Mouse (Mus musculus): Measurements from ENCODE around the gene Miox. TPM values are rescaled to one million over a fixed set of nuclear protein-coding genes. Genes with fewer than 3 reads are reported as not detected.

Miox gene
- 0.24 and 1.2 TPM in 2 replicates for polyA plus RNA-seq (2012; rRNA removed)

DNA sequence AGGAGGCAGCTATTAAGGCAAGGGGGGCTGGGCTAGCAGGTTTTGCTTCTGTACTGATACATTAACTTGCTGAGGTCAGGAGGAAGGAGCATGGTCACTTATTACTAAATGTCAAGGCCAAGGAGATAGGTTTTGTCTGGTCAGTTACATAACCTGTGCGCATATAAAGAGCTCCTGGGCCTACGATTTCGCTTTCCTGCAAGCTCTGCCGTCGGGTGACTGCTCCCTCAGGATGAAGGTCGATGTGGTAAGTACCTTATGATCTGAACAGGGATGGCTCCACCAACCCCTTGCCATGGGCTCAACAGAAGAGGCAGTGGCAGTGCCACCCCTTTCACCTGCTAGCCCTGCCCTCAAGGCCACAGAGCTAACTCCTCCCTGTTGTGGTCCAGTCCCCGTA lies at the start of gene Miox:
Miox (plus strand) TSS at position 128 of the 400 bp plus-strand sequence.
- WGBS, result 88% methylated on average over 7 of the region's 7 CpGs
- no peak for TF ChIP-seq CTCF (IDR thresholded peaks at IDR 0.05; ENCODE audit: insufficient read depth, low read length)
- no peak for TF ChIP-seq POLR2A (IDR thresholded peaks at IDR 0.05; ENCODE audit: borderline replicate concordance, extremely low read depth, low read depth, low read length)
- no peaks in the 10 kb centered on the region for H3K4me1 ChIP-seq (ENCODE audit: control insufficient read depth, insufficient read depth, low read length)
- DNase-seq, result no peak
- H3K4me3 ChIP-seq (replicated peaks; ENCODE audit: extremely low read depth, low read depth, low read length), result no peak within 1 kb of the TSS

DNA sequence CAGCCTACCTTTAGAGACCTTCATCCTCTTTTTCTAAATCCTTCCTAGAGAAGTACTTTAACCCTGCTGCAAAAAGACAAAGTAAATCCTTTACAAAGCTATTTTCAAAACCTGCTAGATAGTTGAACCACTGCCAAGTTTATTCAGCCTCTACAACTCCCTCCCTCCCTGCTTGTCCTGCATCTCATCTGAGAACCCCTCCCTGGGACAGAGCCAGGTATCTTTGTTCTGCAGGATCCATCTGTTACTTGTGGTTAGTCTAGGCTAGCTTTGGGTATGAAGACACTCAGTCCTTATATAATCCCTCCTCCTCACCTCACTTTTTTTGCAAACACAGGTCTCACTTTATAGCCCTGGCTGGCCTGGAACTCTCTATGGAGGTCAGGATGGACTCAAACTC lies 49.2 kb upstream of the Miox start:
- TF ChIP-seq CTCF (IDR thresholded peaks at IDR 0.05; ENCODE audit: insufficient read depth, low read length) (no peak), POLR2A (IDR thresholded peaks at IDR 0.05; ENCODE audit: borderline replicate concordance, extremely low read depth, low read depth, low read length) (no peak)
- Histone ChIP-seq H3K4me3 (replicated peaks; ENCODE audit: extremely low read depth, low read depth, low read length) (no peak overlapping the region), H3K4me1 (ENCODE audit: control insufficient read depth, insufficient read depth, low read length) (no peaks in the 10 kb centered on the region)
- no peak for DNase-seq

DNA sequence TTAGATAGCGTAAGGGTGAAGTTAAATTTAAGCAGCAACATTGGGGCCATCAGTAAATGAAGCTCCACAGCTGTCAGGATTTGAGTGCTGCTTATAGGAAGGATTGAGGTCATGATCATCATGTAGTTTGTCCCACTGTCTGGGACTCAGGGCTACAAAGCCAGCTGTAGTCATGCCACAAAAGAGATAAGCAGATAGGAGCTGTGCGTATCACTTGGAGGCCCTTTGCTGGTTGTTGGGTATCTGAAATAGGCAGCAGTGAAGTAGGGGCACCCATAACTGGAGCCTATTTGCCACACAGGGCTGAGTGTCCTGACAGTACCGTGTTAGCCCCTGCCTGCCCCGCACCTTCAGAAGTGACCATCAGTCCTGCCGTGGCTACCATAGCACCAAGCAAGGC lies 48.7 kb upstream of the Miox start:
- no peak for DNase-seq
- no peaks in the 10 kb centered on the region for H3K4me1 ChIP-seq (ENCODE audit: control insufficient read depth, insufficient read depth, low read length)
- TF ChIP-seq POLR2A (IDR thresholded peaks at IDR 0.05; ENCODE audit: borderline replicate concordance, extremely low read depth, low read depth, low read length), result no peak
- H3K4me3 ChIP-seq (replicated peaks; ENCODE audit: extremely low read depth, low read depth, low read length), result no peak overlapping the region
- 92% methylated on average over 5 of the region's 5 CpGs for WGBS

DNA sequence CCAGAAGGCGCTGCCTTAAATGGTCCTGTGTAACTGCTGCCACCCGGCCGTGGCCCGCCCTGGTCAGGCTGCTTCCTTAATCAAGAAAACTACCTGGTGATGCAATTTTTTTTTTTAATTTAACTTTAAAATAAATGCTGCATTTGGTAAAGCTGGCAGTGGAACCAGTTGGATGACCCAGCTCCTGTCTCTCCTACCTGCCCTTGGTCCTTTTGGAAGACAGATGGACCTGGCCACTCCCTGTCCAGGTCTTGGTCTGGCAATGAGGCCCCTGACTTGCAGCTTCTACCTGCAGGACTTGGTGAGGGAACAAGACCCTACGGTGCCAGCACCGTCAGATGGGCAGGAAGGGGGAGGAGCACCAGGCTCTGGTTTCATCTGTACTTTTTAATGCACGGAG lies 48.1 kb upstream of the Miox start:
- 75% methylated on average over 7 of the region's 7 CpGs for WGBS
- DNase-seq, result no peak

DNA sequence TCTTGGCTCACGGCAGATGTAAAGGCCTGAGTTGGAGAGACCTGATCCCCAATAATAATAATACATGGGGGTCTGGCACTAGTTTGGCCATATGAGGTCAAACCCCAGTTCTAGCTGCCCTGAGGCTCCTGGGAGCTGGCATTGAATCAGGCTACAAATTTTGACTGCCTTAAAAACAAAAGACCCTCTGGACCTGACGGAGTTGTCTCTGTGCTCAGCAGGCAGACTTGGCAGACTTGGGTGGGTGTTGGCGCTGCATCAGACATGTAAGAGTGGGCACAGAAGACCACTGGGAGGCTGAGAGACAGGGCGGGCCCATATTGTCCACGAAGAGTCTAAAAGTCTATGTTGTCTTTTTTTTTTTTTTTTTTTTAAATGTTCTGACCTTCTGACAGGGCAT lies 47.6 kb upstream of the Miox start:
- no peak overlapping the region for H3K4me3 ChIP-seq (replicated peaks; ENCODE audit: extremely low read depth, low read depth, low read length)
- WGBS, result 85% methylated on average over 5 of the region's 5 CpGs
- TF ChIP-seq CTCF (IDR thresholded peaks at IDR 0.05; ENCODE audit: insufficient read depth, low read length), result no peak
- no peak for TF ChIP-seq POLR2A (IDR thresholded peaks at IDR 0.05; ENCODE audit: borderline replicate concordance, extremely low read depth, low read depth, low read length)
- no peak for DNase-seq
- no peaks in the 10 kb centered on the region for H3K4me1 ChIP-seq (ENCODE audit: control insufficient read depth, insufficient read depth, low read length)

More for the DNA sequence above, 48.1 kb upstream of the Miox start:
- Histone ChIP-seq H3K4me1 (ENCODE audit: control insufficient read depth, insufficient read depth, low read length) (no peaks in the 10 kb centered on the region), H3K4me3 (replicated peaks; ENCODE audit: extremely low read depth, low read depth, low read length) (no peak overlapping the region)
- TF ChIP-seq POLR2A (IDR thresholded peaks at IDR 0.05; ENCODE audit: borderline replicate concordance, extremely low read depth, low read depth, low read length) (no peak), CTCF (IDR thresholded peaks at IDR 0.05; ENCODE audit: insufficient read depth, low read length) (no peak)

DNA sequence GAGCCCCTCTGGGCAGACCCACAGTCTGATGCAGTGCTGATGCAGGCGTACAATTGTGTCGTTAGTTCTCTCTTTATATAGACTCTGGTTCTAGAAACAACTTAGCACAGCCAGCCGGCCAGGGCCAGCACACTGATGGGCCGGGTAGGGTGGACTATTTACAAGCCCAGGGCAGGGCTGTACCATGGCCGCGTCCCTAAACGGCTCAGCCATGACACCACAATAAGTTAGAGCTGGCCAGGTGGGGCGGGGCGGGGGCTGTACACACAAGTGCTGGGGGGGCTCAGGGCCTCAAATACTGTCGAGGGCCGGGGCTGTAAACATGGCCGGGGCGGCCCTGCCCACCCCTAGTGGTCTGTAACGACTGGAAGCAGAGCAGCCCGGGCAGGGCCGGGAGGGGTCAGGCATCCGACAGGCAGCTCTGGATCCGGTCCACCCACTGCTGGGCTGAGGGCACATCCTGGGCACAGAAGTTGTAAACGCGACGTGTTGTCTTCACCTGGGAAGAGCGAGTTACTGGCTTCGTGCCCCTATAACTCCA lies 45.9 kb upstream of the Miox start:
- TF ChIP-seq POLR2A (IDR thresholded peaks at IDR 0.05; ENCODE audit: borderline replicate concordance, extremely low read depth, low read depth, low read length) (no peak), CTCF (IDR thresholded peaks at IDR 0.05; ENCODE audit: insufficient read depth, low read length) (no peak)
- Histone ChIP-seq H3K4me1 (ENCODE audit: control insufficient read depth, insufficient read depth, low read length) (no peaks in the 10 kb centered on the region), H3K4me3 (replicated peaks; ENCODE audit: extremely low read depth, low read depth, low read length) (no peak overlapping the region)
- 72% methylated on average over 23 of the region's 23 CpGs for whole genome bisulfite sequencing
- DNase-seq, result no peak

DNA sequence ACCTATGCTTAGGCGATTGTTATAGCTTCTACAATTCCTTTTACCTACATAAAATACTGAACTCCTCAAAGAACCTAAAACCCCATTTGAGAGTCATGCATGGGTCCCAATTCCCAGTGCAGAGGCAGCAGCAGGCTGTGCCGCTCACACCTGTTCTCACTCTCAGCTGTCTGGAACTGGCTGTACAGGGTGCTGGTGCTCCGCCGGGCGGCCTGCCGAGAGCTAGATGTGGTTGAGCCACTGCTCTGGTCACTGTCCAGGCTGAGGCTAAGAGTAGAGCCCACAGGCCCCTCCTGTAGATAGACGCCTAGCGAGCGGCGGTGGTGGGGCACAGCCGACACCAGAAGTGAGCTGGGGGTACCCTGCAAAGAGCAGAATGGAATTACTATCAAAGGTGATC lies 44.7 kb upstream of the Miox start:
- 96% methylated on average over 11 of the region's 11 CpGs for WGBS
- Histone ChIP-seq H3K4me1 (ENCODE audit: control insufficient read depth, insufficient read depth, low read length) (no peaks in the 10 kb centered on the region), H3K4me3 (replicated peaks; ENCODE audit: extremely low read depth, low read depth, low read length) (no peak overlapping the region)
- no peak for DNase-seq
- TF ChIP-seq POLR2A (IDR thresholded peaks at IDR 0.05; ENCODE audit: borderline replicate concordance, extremely low read depth, low read depth, low read length) (no peak), CTCF (IDR thresholded peaks at IDR 0.05; ENCODE audit: insufficient read depth, low read length) (no peak)

DNA sequence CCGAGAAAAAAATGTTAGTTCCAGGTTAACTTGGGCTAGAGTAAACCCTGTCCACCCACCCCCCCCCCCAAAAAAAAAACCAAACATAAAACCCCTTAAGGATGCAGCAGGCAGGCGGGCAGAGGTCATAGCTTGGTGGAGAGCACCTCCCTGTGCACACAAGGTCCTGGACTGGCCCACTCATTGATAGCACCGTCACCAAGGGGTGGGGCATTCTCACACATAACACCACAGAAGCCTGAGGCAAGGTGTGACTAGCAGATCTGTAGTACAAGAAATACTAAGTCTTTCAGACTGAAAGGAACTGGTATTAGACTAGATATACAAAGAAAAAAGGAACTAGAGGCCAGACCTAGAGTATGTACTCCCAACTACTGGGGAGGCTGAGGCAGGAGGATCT lies 42.7 kb upstream of the Miox start:
- Histone ChIP-seq H3K4me3 (replicated peaks; ENCODE audit: extremely low read depth, low read depth, low read length) (no peak overlapping the region), H3K4me1 (ENCODE audit: control insufficient read depth, insufficient read depth, low read length) (no peaks in the 10 kb centered on the region)
- TF ChIP-seq POLR2A (IDR thresholded peaks at IDR 0.05; ENCODE audit: borderline replicate concordance, extremely low read depth, low read depth, low read length), result no peak
- TF ChIP-seq CTCF (IDR thresholded peaks at IDR 0.05; ENCODE audit: insufficient read depth, low read length), result no peak
- DNase-seq, result no peak
- WGBS, result 73% methylated on average over 3 of the region's 3 CpGs

DNA sequence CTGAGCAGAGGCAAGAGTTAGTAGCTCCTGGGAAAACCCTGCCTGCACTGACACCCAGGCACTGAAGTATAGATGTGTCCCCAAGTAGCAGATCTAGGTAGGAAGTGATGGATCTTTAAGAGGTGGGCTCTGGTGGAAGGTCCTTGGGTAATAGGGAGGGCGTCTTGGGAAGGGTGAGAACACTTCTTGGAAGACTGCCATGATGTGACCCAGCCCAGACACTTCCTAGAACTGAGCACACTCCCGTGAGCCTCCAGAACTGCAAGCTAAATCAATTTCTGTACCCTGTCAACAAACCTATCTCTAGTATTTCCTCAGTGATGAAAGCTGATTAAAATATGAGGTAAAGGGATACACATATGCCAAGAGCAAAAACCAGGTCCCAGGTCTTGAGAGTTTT lies 41.4 kb upstream of the Miox start:
- Histone ChIP-seq H3K4me3 (replicated peaks; ENCODE audit: extremely low read depth, low read depth, low read length) (no peak overlapping the region), H3K4me1 (ENCODE audit: control insufficient read depth, insufficient read depth, low read length) (no peaks in the 10 kb centered on the region)
- WGBS, result 10% methylated on average over 2 of the region's 2 CpGs
- TF ChIP-seq POLR2A (IDR thresholded peaks at IDR 0.05; ENCODE audit: borderline replicate concordance, extremely low read depth, low read depth, low read length), result no peak
- TF ChIP-seq CTCF (IDR thresholded peaks at IDR 0.05; ENCODE audit: insufficient read depth, low read length), result no peak
- no peak for DNase-seq

DNA sequence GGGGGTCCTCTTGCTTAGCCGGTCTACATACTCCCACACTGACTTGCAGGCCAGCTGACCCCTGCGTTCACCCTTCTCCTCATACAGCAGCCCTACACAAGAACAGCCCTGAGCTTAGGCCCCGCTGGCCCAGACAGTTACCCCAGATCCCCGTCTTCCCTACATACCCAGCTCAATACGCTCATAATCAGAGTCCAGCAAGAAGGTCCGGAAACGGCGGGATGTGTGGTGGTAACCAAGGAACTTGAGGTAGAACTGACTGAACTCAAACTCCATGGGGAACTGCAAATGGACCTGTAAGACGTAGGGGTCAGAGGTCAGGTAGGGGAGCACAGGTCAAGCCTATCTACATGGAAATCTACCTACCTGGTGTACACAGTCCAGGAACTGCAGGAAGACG lies 40.4 kb upstream of the Miox start:
- DNase-seq, result no peak
- H3K4me1 ChIP-seq (ENCODE audit: control insufficient read depth, insufficient read depth, low read length), result no peaks in the 10 kb centered on the region
- no peak overlapping the region for H3K4me3 ChIP-seq (replicated peaks; ENCODE audit: extremely low read depth, low read depth, low read length)
- WGBS, result 91% methylated on average over 10 of the region's 10 CpGs
- TF ChIP-seq POLR2A (IDR thresholded peaks at IDR 0.05; ENCODE audit: borderline replicate concordance, extremely low read depth, low read depth, low read length) (no peak), CTCF (IDR thresholded peaks at IDR 0.05; ENCODE audit: insufficient read depth, low read length) (no peak)

All from lung, adult 2 months (tissue).